Mouse (Mus musculus): Measurements from ENCODE around the gene Egfl7. TPM values are rescaled to one million over a fixed set of nuclear protein-coding genes. Genes with fewer than 3 reads are reported as not detected.

Egfl7 gene
- total RNA-seq, 2 experiments from 2014 or later, result 55.1 to 56.1 TPM

DNA sequence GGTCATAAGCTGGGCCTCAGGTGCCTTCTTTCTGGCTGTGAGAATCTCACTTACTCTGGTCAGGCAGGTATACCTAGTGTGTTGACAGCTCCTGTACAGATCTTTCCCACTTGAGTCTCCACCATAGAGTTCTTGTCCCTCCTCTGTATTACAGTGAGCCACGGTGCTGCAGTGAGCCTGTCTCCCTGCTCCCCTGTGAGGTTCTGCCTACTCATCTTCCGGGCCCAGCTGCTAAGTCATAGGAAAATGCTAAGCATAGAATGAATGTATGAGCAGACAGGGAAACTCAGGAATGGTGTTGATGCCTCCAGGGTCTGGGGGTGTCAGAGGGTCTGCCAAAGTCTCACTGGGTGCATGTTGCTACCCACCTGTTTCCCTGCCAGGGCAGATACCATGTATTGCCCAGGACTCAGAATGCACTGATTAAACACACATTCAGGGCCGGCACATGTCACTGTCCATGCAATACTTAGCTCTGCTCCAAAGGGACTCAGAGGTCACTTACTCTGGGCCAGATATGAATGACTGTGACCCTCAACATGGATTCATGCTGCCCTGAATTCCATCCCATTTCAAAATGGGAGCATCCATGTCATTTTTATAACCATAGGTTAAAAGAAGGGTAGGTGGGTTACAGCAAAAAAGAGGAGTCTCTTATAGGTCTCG, 35.8 kb downstream of the Egfl7 start:
- DNase-seq, result no peak

DNA sequence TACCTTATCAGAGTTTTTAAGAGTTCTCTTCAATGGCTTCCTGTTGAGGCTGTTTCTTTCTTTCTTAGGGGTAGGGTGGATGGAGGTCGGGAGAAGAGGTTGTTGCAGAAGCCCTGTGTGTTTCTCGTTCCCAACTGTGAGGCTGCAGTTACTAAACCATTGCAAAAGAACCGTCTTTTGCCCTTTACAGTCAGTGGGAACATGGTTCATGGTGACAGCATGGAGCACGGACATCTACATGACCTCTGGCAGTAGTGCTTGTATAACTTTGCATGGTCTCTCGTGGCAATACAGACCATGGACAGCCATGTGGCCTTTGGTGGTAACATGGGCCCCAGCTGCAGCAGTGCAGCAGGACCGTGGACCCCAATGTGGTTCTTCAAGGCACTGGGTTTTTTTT, 37.5 kb downstream of the Egfl7 start:
- DNase-seq, result no peak

DNA sequence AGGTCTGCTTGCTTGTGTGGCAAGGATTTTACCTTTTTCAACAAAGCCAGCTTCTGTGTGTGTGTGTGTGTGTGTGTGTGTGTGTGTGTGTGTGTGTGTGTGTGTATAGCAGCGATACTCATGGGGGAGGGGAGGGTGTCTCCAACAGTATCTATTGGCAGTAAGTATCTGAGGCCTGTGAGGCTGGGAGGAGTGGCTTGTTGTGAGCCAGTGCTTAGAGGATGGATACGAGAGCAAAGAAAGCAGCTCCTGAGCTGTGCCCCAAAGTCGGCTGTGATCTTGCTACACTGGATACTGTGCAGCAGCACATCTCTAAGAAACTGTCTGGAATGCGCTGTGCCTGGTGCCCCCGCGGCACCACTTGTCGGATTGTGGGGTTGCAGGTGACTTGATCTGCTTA, 38.1 kb downstream of the Egfl7 start:
- no peak for DNase-seq

DNA sequence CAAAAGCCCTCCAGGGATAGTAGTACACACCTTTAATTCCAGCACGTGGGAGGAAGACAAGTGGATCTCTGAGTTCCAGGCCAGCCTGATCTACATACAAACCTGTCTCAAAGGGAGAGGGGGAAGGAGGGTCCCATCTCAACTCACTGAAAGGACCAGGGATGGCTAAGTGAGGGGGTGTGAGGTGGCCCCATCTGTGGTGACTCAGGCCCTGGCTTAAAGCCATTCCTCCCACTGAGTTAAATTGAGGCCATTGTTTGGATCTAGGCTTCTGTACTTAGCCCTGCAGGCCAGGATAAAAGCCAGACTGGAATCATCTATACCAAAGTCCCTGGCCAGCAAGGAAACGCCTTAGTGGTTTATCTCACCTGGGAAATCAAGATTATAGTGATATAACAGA, 41.4 kb downstream of the Egfl7 start:
- no peak for DNase-seq

DNA sequence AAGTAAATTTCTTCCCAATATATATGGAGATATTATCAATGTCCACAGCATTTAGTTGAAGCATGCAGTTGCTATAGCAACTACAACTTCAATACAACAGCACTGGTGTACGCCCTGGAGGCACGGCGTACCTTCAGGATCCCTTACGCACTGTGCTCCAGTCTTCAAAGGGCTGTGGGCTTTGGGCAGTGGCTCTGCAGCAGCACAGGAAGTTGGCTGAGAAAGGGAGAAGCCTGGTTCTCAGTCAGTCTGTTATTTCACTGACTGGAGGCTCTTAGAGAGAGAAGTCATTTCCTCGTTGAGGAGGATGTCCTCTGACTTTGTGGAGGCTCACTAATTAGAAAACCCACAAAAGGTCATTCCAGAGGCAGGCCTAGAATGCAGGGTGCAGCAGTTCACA, 43.2 kb downstream of the Egfl7 start:
- no peak for DNase-seq

DNA sequence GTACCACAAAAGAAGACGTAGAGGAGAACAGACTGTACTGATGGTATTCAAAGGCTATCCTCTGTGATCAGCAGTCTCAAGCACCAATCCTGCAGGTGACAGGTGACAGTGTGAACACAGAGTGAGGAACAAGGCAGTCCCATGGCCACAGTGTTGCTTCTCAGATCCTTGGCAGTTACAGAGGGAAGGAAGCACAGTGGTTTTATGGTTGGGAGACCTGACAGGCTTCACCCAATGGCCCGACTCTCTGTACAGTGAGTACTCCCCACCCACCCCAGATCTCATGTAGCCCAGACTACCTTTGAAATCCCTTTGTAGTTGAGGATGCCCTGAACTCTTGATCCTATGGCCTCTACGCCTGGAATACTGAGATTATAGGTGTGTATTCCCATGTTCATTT, 45.6 kb downstream of the Egfl7 start:
- DNase-seq, result no peak

DNA sequence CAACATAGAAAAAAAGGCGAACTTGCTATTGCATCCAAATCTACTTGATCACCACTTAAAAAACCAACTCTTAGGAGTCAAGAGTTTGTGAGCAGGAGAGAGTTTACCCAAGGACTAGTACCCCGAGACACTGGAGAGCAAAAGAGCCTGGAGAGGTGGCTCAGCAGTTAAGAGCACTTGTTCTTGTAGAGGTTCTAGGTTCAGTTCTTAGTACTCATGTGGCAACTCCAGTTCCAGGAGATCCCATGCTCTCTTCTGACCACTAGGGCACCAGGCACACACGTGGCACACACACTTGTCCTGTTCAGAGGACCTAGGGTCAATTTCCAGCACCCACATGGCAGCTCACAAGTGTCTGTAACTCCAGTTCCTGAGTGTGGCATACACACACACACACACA, 46.3 kb downstream of the Egfl7 start:
- DNase-seq, result no peak

DNA sequence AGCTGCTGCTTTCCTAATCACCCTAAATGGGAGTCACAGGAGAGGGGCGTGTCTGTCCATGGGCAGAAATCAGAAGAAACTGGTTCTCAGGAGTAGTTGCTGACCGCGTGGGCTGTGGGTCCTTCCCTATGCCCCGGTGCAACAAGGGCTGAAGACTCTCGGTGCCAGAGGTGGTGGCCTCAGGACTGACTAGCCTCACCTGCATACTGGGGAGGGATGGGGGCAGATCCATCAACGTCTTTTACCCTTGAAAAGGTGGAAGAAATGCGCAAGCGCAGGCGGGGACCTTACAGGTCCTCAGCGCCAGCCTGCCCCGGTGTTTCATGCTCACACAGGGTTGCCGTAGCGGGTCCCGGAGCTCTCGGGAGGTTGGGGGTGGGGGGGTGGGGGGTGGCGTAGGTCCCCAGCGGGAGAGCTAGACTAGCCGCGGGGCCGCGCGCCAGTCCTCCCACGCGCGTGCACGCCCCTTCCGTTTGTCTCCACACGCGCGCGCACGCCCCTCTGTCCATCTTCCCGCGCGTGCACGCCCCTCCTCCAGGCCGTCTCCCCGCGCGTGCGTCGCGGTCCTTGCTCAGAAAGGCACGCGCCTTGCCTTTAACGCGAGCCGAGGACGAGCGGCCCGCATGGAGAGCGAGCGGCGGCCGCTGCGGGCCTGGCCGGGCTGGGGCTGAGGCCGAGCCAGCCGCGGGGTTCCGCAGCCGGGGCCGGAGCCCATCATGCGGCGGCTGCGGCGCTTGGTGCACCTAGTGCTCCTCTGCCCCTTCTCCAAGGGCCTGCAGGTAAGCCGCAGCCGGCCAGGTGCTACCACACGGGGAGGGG, 48.3 kb downstream of the Egfl7 start, which contains the start of gene Fam69b:
Fam69b (plus strand) TSS at position 537 of the 819 bp plus-strand sequence.
- peak; percentile 84 for DNase-seq

DNA sequence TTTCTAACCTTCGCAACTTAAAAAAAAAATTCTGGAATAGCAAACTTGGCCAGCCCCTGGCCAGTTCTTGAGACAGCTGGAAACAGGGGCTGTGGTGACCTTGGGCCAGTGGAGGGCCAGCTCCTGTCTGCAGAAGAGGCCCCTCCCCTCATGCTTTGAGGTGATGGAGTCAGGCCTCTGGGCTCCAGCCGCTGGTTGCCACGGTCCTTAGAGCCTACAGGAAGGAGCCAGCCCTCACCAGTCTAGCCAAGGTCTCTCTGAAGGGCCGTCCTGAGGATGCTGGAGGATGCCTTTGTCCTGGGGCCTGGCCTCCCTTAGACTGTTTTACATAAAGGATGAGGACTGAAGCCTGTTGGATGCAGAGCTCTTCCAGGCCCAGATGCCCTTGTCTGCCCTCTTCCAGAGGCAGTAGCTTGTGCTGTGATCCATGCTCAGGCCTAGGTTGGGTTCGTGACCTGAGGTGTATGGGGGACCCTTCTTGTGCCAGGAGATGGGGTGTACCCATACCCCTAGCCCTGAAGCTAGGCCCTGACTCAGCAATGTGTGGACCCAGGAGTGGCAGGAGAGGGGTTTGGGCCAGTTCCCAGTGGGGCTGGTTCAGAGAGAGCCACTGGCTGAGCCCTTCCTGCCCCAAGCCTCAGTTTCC, 49.1 kb downstream of the Egfl7 start:
- DNase-seq, result no peak

DNA sequence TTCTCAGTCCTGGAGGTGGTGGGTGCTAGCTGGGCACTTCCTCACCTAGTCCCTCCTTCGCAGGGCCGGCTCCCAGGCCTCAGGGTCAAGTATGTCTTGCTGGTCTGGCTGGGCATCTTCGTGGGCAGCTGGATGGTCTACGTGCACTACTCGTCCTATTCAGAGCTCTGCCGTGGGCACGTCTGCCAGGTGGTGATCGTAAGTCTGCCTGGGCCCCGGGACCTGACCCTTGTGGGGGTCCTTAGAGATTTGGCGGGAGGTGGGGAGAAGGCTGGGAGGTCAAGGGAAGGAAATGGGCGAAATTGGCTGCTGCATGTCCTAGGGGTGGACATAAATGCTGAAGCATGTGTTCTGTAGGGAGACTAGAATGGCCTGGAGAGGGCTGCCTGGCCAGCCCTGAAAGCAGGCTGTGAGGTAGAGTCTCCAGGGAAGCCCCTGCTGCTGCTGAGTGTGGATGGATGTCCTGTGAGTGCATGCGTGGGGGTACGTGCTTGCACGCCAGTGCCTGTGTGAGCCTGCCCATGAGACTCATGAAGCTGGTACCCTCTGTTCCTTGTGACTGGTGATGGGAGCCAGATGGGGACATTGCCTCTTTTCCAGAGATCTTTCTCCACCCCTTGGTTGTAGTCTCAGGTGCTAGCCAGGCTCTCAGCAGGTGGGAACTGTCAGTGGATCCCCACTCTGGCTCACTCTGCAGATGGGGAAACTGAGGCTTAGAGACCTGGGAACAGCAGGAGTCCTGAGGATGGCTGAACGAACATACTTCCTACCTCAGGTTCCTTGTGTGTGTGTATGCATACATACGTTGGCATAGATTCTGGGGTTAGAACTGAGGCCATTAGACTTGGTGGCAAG, 53.0 kb downstream of the Egfl7 start:
- DNase-seq, result no peak

DNA sequence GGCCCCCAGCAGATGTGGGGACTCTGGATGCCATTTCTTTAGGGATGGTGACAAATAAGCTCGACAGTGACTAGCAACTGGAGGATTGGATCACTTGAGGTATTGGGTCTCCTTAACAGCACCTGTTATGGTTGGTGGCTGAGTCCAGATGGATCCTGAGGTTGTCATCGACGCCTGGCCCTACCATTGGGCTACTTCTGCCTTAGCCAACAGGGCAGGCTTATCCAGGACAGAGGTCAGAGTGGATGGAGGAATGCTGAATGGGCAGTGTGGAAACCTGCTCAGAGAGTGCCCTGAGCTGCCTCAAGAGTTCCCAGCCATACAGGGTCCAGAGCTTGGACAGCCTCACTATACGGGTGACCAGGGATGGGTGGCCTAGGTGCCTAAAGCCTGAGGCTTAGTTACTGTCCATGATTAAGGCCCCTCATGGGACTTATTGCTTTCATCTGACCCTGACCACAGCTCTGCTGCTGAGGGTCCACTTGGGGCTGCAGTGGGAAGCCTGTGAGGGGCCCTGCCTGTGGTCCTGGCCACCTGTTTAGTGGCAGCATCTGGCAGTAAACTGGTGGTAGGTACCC, 54.2 kb downstream of the Egfl7 start:
- DNase-seq, result no peak

DNA sequence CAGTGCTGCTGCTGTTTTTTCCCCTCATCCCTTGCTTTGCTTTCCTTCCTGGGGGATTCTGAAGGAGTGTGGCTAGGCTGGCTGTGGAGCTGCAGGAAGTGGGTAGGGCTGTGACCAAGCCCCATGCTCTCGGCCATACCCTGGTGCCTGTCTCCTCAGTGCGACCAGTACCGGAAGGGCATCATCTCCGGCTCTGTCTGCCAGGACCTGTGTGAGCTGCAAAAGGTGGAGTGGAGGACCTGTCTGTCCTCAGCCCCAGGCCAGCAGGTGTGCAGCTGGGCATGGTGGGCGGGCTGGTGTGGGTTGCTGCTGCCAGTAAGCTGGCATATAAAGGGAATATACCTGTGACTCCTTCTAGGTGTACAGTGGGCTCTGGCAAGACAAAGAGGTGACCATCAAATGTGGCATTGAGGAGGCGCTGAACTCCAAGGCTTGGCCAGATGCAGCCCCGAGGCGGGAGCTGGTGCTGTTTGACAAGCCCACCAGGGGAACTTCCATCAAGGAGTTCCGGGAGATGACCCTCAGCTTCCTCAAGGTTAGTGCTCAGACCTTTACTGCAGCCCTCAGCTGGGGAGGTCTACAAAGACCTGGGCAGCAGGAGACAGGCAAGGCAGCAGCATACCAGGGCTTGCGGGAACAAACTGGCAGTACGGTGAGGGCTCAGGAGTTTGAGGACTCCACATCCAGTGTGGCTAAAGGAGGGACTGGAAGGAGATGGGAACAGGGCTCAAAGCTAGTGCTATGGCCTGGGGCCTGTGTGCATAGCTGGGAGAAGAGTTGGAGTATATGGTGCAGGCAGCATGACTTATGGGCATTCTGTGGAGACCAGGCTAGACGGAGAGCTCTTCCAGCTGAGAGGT, 55.0 kb downstream of the Egfl7 start:
- no peak for DNase-seq

DNA sequence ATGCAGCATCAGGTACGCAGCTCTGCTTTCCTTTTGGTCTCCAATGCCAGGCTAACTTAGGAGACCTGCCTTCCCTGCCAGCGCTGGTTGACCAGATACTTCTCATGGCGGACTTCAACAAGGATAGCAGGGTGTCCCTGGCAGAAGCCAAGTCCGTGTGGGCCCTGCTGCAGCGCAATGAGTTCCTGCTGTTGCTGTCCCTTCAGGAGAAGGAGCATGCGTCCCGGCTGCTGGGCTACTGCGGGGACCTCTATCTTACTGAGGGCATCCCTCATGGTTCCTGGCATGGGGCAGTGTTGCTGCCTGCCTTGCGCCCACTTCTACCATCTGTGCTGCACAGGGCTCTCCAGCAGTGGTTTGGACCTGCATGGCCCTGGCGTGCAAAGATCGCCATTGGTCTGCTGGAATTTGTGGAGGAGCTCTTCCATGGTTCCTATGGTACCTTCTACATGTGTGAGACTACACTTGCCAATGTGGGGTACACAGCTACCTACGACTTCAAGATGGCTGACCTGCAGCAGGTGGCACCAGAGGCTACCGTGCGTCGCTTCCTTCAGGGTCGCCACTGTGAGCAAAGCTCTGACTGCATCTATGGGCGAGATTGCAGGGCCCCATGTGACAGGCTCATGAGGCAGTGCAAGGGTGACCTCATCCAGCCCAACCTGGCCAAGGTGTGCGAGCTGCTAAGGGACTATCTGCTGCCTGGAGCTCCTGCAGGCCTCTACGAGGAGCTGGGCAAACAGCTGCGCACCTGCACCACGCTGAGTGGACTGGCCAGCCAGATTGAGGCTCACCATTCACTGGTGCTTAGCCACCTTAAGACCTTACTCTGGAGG, 55.9 kb downstream of the Egfl7 start:
- no peak for DNase-seq

DNA sequence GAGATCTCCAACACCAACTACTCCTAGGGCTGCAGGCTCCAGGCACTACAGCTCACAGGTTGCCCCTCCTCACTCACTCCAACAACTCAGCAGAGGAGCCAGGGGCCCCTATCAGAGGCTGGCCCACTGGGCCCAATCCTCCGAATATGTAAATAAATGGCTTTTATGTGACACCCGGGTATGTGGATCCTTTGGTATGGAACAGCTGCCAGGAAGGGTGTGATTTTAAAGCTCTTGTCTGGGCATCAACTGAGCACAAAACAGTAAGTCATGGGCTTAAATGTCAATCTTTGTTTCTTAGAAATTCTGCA, 56.5 kb downstream of the Egfl7 start:
- no peak for DNase-seq

DNA sequence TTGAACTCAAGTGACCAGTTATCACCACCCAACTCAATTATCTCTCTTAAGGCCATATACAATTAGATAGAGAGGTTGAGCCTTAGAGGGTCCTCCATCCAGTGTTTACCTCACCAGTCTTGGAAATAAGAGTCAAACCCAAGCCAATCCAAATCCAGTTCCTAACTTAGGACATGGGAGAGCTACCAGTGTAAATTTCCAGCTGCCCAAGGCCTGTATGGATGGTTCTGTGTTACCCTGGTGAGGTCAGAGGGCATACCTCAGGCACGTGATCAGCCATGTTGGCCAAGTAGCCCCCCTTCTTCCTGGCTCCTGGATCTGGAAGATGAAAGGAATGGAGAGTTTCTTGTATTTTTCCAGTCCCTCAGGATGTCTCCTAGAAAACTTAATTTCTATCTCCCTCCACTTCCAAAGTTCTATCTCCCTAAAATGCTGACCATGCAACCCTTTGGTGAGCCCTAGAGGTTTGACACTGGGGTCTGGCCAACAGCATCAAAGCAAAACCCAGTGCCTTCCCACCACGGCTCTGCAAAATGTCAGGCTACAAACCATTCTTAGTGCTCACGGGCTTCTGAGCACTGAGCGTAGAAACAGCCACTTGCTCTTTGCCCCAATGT, 57.6 kb downstream of the Egfl7 start:
- DNase-seq, result no peak

DNA sequence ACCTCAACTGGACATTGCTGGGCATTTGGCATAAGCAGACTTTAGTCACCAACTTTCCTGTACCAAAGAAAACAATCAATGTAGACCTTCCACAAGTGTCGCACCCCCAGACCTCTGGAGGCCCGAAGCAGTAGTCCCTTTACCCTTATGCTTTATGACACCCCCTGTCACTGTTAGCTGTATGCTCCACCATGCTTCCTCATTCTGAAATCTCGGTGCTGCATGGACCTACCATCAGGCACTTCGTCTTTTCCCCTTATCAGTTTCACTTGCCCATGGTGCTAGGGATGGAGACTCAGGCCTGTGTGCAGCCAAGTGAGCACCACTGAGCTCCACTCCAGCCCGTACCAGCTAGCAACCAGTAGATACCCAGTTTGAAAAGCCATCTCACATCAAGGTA, 58.2 kb downstream of the Egfl7 start:
- no peak for DNase-seq

DNA sequence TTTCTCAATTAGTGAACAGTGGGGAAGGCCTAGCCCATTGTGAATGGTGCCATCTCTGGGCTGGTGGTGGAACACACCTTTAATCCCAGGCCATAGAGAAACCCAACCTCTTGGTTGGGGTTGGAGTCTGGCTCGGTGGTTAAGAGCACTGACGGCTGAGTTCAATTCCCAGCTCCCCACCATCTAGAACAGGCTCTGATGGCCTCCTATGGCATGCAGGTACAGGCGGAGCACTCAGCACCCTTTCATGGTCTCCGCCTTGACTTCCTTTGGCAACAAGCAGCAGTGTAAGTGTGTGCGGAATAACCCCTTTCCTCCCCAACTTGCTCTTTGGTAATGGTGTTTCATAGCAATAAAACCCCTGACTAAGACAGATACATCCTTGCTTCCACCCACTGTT, 58.8 kb downstream of the Egfl7 start:
- DNase-seq, result no peak

DNA sequence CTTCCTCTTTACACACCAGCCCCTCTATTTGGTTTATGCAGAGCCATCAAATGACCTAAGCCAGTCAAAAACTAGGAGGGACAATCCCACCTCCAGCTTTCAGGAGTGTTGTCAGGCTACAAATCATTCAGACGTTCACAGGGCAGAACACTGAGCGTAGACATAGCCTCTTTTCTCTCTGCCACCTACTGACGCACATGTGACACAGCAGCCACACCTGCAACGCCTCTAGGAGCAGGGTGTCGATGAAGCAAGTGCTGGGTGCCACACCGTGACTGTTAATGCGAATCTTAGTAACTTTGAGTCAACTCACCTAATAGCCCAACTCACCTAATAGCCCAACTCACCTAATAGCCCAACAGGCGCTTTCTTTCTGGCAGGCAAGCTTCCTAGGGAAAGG, 59.3 kb downstream of the Egfl7 start:
- DNase-seq, result no peak

DNA sequence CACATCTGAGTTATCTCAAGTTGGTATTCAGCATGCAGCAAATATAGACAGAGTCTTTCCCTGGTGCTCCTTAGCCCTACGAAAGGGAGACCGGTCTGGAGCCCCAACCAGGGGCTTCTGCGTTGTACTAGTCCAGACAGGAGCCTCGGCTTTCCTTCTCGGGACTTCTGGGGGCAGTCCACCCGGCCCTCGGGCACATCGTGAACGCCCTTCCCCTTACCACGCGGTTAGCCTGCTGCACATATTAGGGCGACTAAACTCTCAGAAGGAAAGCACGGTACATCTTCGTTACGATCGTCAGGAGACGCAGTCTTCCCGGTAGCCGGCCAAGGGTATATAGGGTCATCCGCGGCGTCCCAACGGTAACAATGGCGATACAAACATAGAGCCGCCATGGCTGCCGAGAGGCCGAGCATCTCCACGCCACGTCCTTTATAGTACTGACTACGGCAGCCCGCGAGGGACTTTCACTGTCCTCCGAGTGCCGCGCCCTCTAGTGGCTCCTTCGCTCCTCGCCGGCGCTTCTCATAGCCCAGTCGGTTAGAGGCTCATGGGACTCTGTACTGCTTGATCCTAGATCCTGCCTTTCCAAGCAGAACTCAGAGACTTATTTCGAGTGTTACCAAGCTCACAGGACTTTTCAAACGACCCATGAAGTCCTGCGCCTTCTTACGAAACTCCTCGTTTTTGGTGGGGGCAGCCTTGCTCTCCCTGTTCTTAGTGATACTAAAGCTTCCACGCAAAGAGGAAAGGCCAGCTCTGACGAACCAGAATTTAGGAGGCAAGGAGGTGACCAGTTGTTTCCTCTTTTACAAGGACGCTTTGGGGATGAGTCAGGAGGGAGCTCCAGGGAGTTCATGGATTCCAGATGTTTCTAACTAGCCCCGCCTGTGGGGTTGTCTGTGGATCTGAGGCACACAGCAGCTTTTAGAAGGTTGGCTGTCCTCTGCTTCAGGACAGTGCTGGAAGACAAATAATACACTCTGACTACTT, 60.3 kb downstream of the Egfl7 start:
- peak; percentile 94 for DNase-seq

Measured in layer of hippocampus, postnatal 36 days (tissue).